Mouse (Mus musculus): ENCODE measurements around the gene Wdr62. TPM values are rescaled to one million over a fixed set of nuclear protein-coding genes. Genes with fewer than 3 reads are reported as not detected.

The Wdr62 gene
- total RNA-seq (2021), result 12.3 and 15.0 TPM in 2 replicates
- long read RNA-seq, experiment 1, partial matches to known transcripts, result 1 of 8 reads
- long read RNA-seq, experiment 1, other reads (novel, unspliced or antisense), result 5 of 8 reads
- long read RNA-seq, experiment 2, partial matches to known transcripts, result 1 of 6 reads
- long read RNA-seq, experiment 2, other reads (novel, unspliced or antisense), result 5 of 6 reads

- DNase-seq, result peak; percentile 95
Measured at GRCm38 (mm10) chr7:30279951-30280669, at the start of gene Wdr62, which contains the start of gene Thap8. Wdr62 (minus strand) TSS chr7:30280419. Thap8 (plus strand) TSS chr7:30280094.

GRCm38 (mm10) chr7:30328379-30328778, 48.2 kb upstream of the Wdr62 start:
- DNase-seq, result no peak

GRCm38 (mm10) chr7:30327140-30327539, 46.9 kb upstream of the Wdr62 start:
- DNase-seq, result no peak

- DNase-seq, result no peak
Measured at GRCm38 (mm10) chr7:30326427-30326826, 46.2 kb upstream of the Wdr62 start.

GRCm38 (mm10) chr7:30325364-30325763, 45.1 kb upstream of the Wdr62 start:
- DNase-seq, result peak; percentile 77

- no peak for DNase-seq
Measured at GRCm38 (mm10) chr7:30324300-30324944, 44.2 kb upstream of the Wdr62 start.

GRCm38 (mm10) chr7:30323795-30324194, 43.6 kb upstream of the Wdr62 start, which contains the start of gene Sdhaf1:
Sdhaf1 (minus strand) TSS chr7:30323895.
- DNase-seq, result no peak

- DNase-seq, result no peak
Measured at GRCm38 (mm10) chr7:30322865-30323264, 42.6 kb upstream of the Wdr62 start.

GRCm38 (mm10) chr7:30322285-30322667, 42.1 kb upstream of the Wdr62 start:
- DNase-seq, result peak; percentile 98

GRCm38 (mm10) chr7:30321539-30322284, 41.5 kb upstream of the Wdr62 start, which contains the start of gene E130208F15Rik:
E130208F15Rik (plus strand) TSS chr7:30321740.
- DNase-seq, result peak; percentile 87

- DNase-seq, result no peak
Measured at GRCm38 (mm10) chr7:30320946-30321345, 40.7 kb upstream of the Wdr62 start.

- no peak for DNase-seq
Measured at GRCm38 (mm10) chr7:30318142-30318541, 37.9 kb upstream of the Wdr62 start.

- DNase-seq, result peak; percentile 38
Measured at GRCm38 (mm10) chr7:30315559-30316529, 35.6 kb upstream of the Wdr62 start.

GRCm38 (mm10) chr7:30314721-30315155, 34.5 kb upstream of the Wdr62 start, which contains the start of gene Syne4:
Syne4 (plus strand) TSS chr7:30314807.
- DNase-seq, result no peak

- DNase-seq, result no peak
Measured at GRCm38 (mm10) chr7:30313666-30314320, 33.6 kb upstream of the Wdr62 start.

- no peak for DNase-seq
Measured at GRCm38 (mm10) chr7:30310136-30310535, 29.9 kb upstream of the Wdr62 start.

- no peak for DNase-seq
Measured at GRCm38 (mm10) chr7:30309395-30310129, 29.3 kb upstream of the Wdr62 start.

GRCm38 (mm10) chr7:30308076-30309005, 28.1 kb upstream of the Wdr62 start, which contains the start of gene Alkbh6:
Alkbh6 (plus strand) TSS chr7:30308717.
- peak; percentile 96 for DNase-seq

Measured in adrenal gland, postnatal 14 days (tissue).